27 mouse cellular contexts compared by ENCODE assay signal in the genomic region with DNA sequence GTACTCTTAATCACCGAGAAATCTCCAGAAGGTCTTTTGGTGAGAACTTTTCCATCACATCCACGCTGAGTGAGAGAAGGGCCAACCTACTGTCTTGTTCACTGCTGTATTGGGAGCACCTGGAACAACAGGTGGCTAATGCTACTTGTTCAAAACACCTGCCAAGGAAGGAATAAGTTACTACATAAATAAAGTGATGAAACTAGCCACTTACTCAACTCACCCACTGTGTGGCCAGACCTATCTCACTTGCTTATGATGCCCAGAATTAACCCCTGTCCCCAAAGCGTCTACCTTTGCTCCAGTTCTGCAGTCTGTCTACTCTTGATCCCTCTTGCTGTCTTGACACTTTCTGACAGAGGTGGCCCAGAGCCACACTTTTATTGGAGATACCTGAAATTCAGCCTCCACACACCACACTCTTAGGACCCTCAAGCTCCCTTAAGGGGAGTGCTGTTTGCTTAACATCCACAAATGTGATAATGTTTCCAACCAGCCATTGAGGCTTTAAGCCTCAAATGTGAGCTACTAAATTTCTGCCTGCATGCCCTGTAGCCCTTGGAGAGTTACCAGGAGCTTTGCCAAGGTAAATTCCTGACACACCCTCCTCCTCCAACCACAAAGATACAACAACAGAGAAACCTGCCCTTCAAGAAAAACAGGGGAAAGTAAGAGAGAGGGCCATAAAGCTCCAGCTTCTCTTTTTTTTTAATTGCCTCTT. TPM values are rescaled to one million over a fixed set of nuclear protein-coding genes. Genes with fewer than 3 reads are reported as not detected.
DNase-seq lines count a peak whose midpoint lies in the region; ATAC-seq and TF ChIP-seq lines count a peak whose summit lies in the region.
"Had no signal": no experiment of that assay in that cellular context is flagged by ENCODE, and none has a peak within 500 bp of the region (broad histone marks: within the 10 kb centered on the region; RNA-seq: fewer than 3 reads in every experiment).

No protein-coding gene starts in this region.

- H3K4me3 ChIP-seq in embryonic facial prominence, embryonic 14.5 days (ENCODE audit: low read depth, low read length) = no peak overlapping the region
- no peak overlapping the region for H3K4me3 ChIP-seq in lung, embryonic 15.5 days
- no peak overlapping the region for H3K4me3 ChIP-seq in intestine, postnatal 0 days (ENCODE audit: low read depth, low read length)
- H3K4me3 ChIP-seq: forebrain, embryonic 12.5 days; heart, adult 2 months; heart, embryonic 15.5 days; limb, embryonic 12.5 days; liver, embryonic 13.5 days; neural tube, embryonic 13.5 days had no signal

- H3K9me3 ChIP-seq in embryonic facial prominence, embryonic 14.5 days (ENCODE audit: control insufficient read depth, low read length) = no peaks in the 10 kb centered on the region
- H3K9me3 ChIP-seq in lung, embryonic 15.5 days = no peaks in the 10 kb centered on the region
- no peaks in the 10 kb centered on the region for H3K9me3 ChIP-seq in intestine, postnatal 0 days (ENCODE audit: control insufficient read depth)
- H3K9me3 ChIP-seq: forebrain, embryonic 12.5 days; heart, embryonic 15.5 days; limb, embryonic 12.5 days; liver, embryonic 13.5 days had no signal

- ATAC-seq in embryonic facial prominence, embryonic 14.5 days (ENCODE audit: low read depth) = peak; percentile 84
- peak; percentile 70; the same call in 1 of the 2 replicates for ATAC-seq in lung, embryonic 15.5 days (ENCODE audit: borderline replicate concordance, extremely low read depth, low FRiP score, low TSS enrichment)
- no peak for ATAC-seq in intestine, postnatal 0 days
- ATAC-seq: CD4-positive, CD25-positive, alpha-beta regulatory T cell, adult 4 months; Patski had no signal

- no peak overlapping the region for H3K4me2 ChIP-seq in embryonic facial prominence, embryonic 14.5 days (ENCODE audit: low read depth, low read length)
- H3K4me2 ChIP-seq in lung, embryonic 15.5 days = no peak overlapping the region
- no peak overlapping the region for H3K4me2 ChIP-seq in intestine, postnatal 0 days (replicated peaks; ENCODE audit: low read depth)
- H3K4me2 ChIP-seq: forebrain, embryonic 12.5 days; heart, embryonic 15.5 days; limb, embryonic 12.5 days; liver, embryonic 13.5 days; neural tube, embryonic 13.5 days had no signal

- H3K27ac ChIP-seq in embryonic facial prominence, embryonic 14.5 days (replicated peaks; ENCODE audit: low read depth, low read length) = peak overlapping the region; percentile 8; the same call in 1 of the 2 replicates
- peak overlapping the region; percentile 75 for H3K27ac ChIP-seq in lung, embryonic 15.5 days
- H3K27ac ChIP-seq in intestine, postnatal 0 days (ENCODE audit: low read depth, low read length) = no peak overlapping the region
- H3K27ac ChIP-seq: forebrain, embryonic 12.5 days; heart, adult 2 months; heart, embryonic 15.5 days; limb, embryonic 12.5 days; liver, embryonic 13.5 days; neural tube, embryonic 13.5 days had no signal

- intact Hi-C loops in heart, postnatal 36 days (cut with DNase I) = no loop called here

- no peaks in the 10 kb centered on the region for H3K4me1 ChIP-seq in embryonic facial prominence, embryonic 14.5 days (ENCODE audit: control insufficient read depth, insufficient read depth, low read length)
- H3K4me1 ChIP-seq in lung, embryonic 15.5 days = no peaks in the 10 kb centered on the region
- no peaks in the 10 kb centered on the region for H3K4me1 ChIP-seq in intestine, postnatal 0 days (replicated peaks; ENCODE audit: control insufficient read depth, insufficient read depth, low read length)
- H3K4me1 ChIP-seq: forebrain, embryonic 12.5 days; heart, embryonic 15.5 days; limb, embryonic 12.5 days; liver, embryonic 13.5 days; neural tube, embryonic 13.5 days had no signal

- no peaks in the 10 kb centered on the region for H3K36me3 ChIP-seq in embryonic facial prominence, embryonic 14.5 days (ENCODE audit: control insufficient read depth, insufficient read depth, low read length)
- H3K36me3 ChIP-seq in lung, embryonic 15.5 days = no peaks in the 10 kb centered on the region
- no peaks in the 10 kb centered on the region for H3K36me3 ChIP-seq in intestine, postnatal 0 days (ENCODE audit: control insufficient read depth, insufficient read depth)
- H3K36me3 ChIP-seq: forebrain, embryonic 12.5 days; heart, embryonic 15.5 days; limb, embryonic 12.5 days; liver, embryonic 13.5 days; neural tube, embryonic 13.5 days had no signal

- H3K9ac ChIP-seq in embryonic facial prominence, embryonic 14.5 days (ENCODE audit: low read depth, low read length) = no peak overlapping the region
- no peak overlapping the region for H3K9ac ChIP-seq in lung, embryonic 15.5 days
- no peak overlapping the region for H3K9ac ChIP-seq in intestine, postnatal 0 days (ENCODE audit: low read depth, low read length)
- H3K9ac ChIP-seq: forebrain, embryonic 12.5 days; heart, embryonic 15.5 days; limb, embryonic 12.5 days; liver, embryonic 13.5 days; neural tube, embryonic 13.5 days had no signal

- H3K27me3 ChIP-seq in embryonic facial prominence, embryonic 14.5 days (replicated peaks; ENCODE audit: control insufficient read depth, insufficient read depth, low read length) = no peaks in the 10 kb centered on the region
- H3K27me3 ChIP-seq in lung, embryonic 15.5 days = no peaks in the 10 kb centered on the region
- no peaks in the 10 kb centered on the region for H3K27me3 ChIP-seq in intestine, postnatal 0 days (replicated peaks; ENCODE audit: control insufficient read depth, insufficient read depth, low read length)
- H3K27me3 ChIP-seq: forebrain, embryonic 12.5 days; heart, embryonic 15.5 days; limb, embryonic 12.5 days; liver, embryonic 13.5 days; neural tube, embryonic 13.5 days; Patski had no signal

- DNase-seq in heart, adult 11 months = peak; percentile 48
- DNase-seq in heart, postnatal 36 days = no peak
- DNase-seq in embryonic facial prominence, embryonic 14.5 days (ENCODE audit: low spot score) = peak; percentile 83
- DNase-seq in lung, postnatal 4 days = peak; percentile 26 to 31
- DNase-seq in spleen, adult 18-20 months = no peak
- DNase-seq in frontal cortex, postnatal 10 days (ENCODE audit: low spot score in 2 of 2) = no peak
- DNase-seq: adrenal gland, adult 8-10 months; cerebellum, postnatal 10 days; gastrocnemius, postnatal 10 days; heart, adult 2 months; kidney, adult 8-10 months; kidney, postnatal 36 days; layer of hippocampus, adult 9-11 months; liver, embryonic 13.5 days; midbrain, embryonic 14.5 days had no signal

- TF ChIP-seq CTCF in intestine, postnatal 0 days (IDR thresholded peaks at IDR 0.05; ENCODE audit: low read depth) = no peak

- 70% methylated on average over 3 of the region's 3 CpGs for WGBS in embryonic facial prominence, embryonic 14.5 days
- 63% methylated on average over 3 of the region's 3 CpGs for WGBS in lung, embryonic 15.5 days
- 69% methylated on average over 3 of the region's 3 CpGs for WGBS in intestine, postnatal 0 days

RNA-seq across cellular contexts. Expression of gene Cyp2b19, which starts 16.1 kb away (rescaled TPM):
- total RNA-seq in heart, postnatal 36 days (2021) = not detected
- polyA plus RNA-seq in embryonic facial prominence, embryonic 14.5 days (2014; fragmentation: Nextera tagmentation; extraction: Ambion mirVana) = 0.09 and 1.1 TPM in 2 replicates
- polyA plus RNA-seq in lung, embryonic 15.5 days (2015; fragmentation: Nextera tagmentation; extraction: Ambion mirVana) = not detected in 2 replicates
- polyA plus RNA-seq in intestine, postnatal 0 days (2015; fragmentation: Nextera tagmentation; extraction: Ambion mirVana) = not detected in 2 replicates
- total RNA-seq: adrenal gland, adult 8-10 months; ES-E14; gastrocnemius, postnatal 10 days; heart, adult 2 months; hematopoietic stem cell, adult 5-6 weeks; left cerebral cortex, adult 8-10 months; megakaryocyte, adult 5-6 weeks had no signal
- polyA plus RNA-seq: CD4-positive, CD25-positive, alpha-beta regulatory T cell, adult 4 months; heart, adult 2 months; heart, embryonic 15.5 days; limb, embryonic 12.5 days; liver, embryonic 13.5 days; Patski had no signal

RNA-seq across cellular contexts. Expression of gene Cyp2g1, which starts 35.7 kb away (rescaled TPM):
- not detected for total RNA-seq in heart, postnatal 36 days (2021)
- polyA plus RNA-seq in embryonic facial prominence, embryonic 14.5 days (2014; fragmentation: Nextera tagmentation; extraction: Ambion mirVana) = 4.6 and 6.1 TPM in 2 replicates
- not detected in 2 replicates for polyA plus RNA-seq in lung, embryonic 15.5 days (2015; fragmentation: Nextera tagmentation; extraction: Ambion mirVana)
- not detected in 2 replicates for polyA plus RNA-seq in intestine, postnatal 0 days (2015; fragmentation: Nextera tagmentation; extraction: Ambion mirVana)
- total RNA-seq: ES-E14; gastrocnemius, postnatal 10 days; heart, adult 2 months; hematopoietic stem cell, adult 5-6 weeks; left cerebral cortex, adult 8-10 months; megakaryocyte, adult 5-6 weeks had no signal
- polyA plus RNA-seq: CD4-positive, CD25-positive, alpha-beta regulatory T cell, adult 4 months; heart, adult 2 months; heart, embryonic 15.5 days; limb, embryonic 12.5 days; liver, embryonic 13.5 days; neural tube, embryonic 13.5 days; Patski had no signal

Comparison
In these comparisons a context has a peak if more than half of its experiments do, and no peak if none do; other contexts are left out.
1. DNase-seq: peak in heart, adult 11 months (single experiment), embryonic facial prominence, embryonic 14.5 days (single experiment) and lung, postnatal 4 days (2 of 2); none in heart, postnatal 36 days (0 of 2), spleen, adult 18-20 months (0 of 2) and frontal cortex, postnatal 10 days (0 of 2).